Mouse (Mus musculus): ENCODE measurements around the gene Colgalt1. TPM values are rescaled to one million over a fixed set of nuclear protein-coding genes. Genes with fewer than 3 reads are reported as not detected.

Gene Colgalt1
- total and polyA plus RNA-seq, 3 experiments = 50.9 to 102 (median 59.0) TPM

DNA sequence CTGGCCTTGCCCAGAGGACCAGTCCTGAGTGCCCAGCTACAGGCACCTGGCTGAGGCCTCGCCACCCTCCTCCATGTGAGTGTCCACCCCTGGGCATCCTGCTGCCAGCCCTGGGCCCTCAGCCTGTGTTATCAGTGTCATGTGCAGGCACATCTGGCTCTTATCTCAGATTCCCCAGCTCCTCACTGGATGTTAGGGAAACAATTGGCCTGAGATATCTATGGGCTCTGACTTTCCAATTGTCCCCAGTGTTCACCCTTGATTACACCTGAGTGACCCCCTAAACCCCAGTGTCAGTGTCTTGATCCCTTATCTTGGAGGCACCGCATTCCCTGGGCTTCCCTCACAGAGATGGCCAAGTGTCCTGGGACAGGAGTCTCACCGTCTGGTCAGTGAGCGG is 28.5 kb downstream of the Colgalt1 start:
- H3K4me1 ChIP-seq (ENCODE audit: control insufficient read depth in 1 of 2, insufficient read depth in 2 of 2, low read length in 2 of 2) = no peaks in the 10 kb centered on the region
- no peaks in the 10 kb centered on the region for H3K9me3 ChIP-seq (replicated peaks; ENCODE audit: insufficient read depth, low read length)
- H3K79me2 ChIP-seq (ENCODE audit: control insufficient read depth, insufficient read depth, low read length, poor library complexity) = no peaks in the 10 kb centered on the region
- TF ChIP-seq USF2 (IDR thresholded peaks at IDR 0.05; ENCODE audit: borderline replicate concordance in 1 of 2, insufficient read depth in 1 of 2, low read depth in 1 of 2, low read length in 2 of 2) (no peak), GATA1 (IDR thresholded peaks at IDR 0.05; ENCODE audit: low read depth, low read length) (0 out of 2 replicates have a peak, but pooled peaks have one; percentile 14), TBP (IDR thresholded peaks at IDR 0.05; ENCODE audit: low read depth, low read length) (no peak), BHLHE40 (IDR thresholded peaks at IDR 0.05; ENCODE audit: borderline replicate concordance, low read depth, low read length) (no peak)
- no peak overlapping the region for H3K4me3 ChIP-seq (ENCODE audit: control insufficient read depth in 1 of 2, insufficient read depth in 1 of 2, low read depth in 2 of 2, low read length in 2 of 2)
- H3K36me3 ChIP-seq (ENCODE audit: control insufficient read depth in 1 of 2, insufficient read depth in 2 of 2, low read length in 2 of 2) = no peaks in the 10 kb centered on the region
- no peak overlapping the region for H3K27ac ChIP-seq (ENCODE audit: control insufficient read depth, low read depth, low read length)
- DNase-seq (ENCODE audit: low read depth, low spot score) = no peak
- no peak overlapping the region for H3K9ac ChIP-seq (ENCODE audit: control insufficient read depth, low read depth, low read length, poor library complexity, severe bottlenecking)
- no peaks in the 10 kb centered on the region for H3K27me3 ChIP-seq (ENCODE audit: control insufficient read depth in 1 of 2, insufficient read depth in 2 of 2, low read length in 2 of 2)

GRCm38 (mm10) chr8:71645510-71645909 is 34.7 kb downstream of the Colgalt1 start:
- Histone ChIP-seq H3K9ac (ENCODE audit: control insufficient read depth, low read depth, low read length, poor library complexity, severe bottlenecking) (no peak overlapping the region), H3K4me3 (ENCODE audit: control insufficient read depth in 1 of 2, insufficient read depth in 1 of 2, low read depth in 2 of 2, low read length in 2 of 2) (no peak overlapping the region), H3K36me3 (ENCODE audit: control insufficient read depth in 1 of 2, insufficient read depth in 2 of 2, low read length in 2 of 2) (no peaks in the 10 kb centered on the region), H3K79me2 (ENCODE audit: control insufficient read depth, insufficient read depth, low read length, poor library complexity) (no peaks in the 10 kb centered on the region), H3K9me3 (replicated peaks; ENCODE audit: insufficient read depth, low read length) (no peaks in the 10 kb centered on the region), H3K4me1 (ENCODE audit: control insufficient read depth in 1 of 2, insufficient read depth in 2 of 2, low read length in 2 of 2) (no peaks in the 10 kb centered on the region), H3K27ac (ENCODE audit: control insufficient read depth, low read depth, low read length) (no peak overlapping the region), H3K27me3 (ENCODE audit: control insufficient read depth in 1 of 2, insufficient read depth in 2 of 2, low read length in 2 of 2) (no peaks in the 10 kb centered on the region; a peak in 1 of 4 replicates)
- TF ChIP-seq ZMIZ1 (IDR thresholded peaks at IDR 0.05; ENCODE audit: low read depth, low read length) = no peak
- no peak for TF ChIP-seq SMC3 (IDR thresholded peaks at IDR 0.05; ENCODE audit: low read depth, low read length)
- TF ChIP-seq USF1 (IDR thresholded peaks at IDR 0.05; ENCODE audit: low read depth, low read length) = 0 out of 2 replicates have a peak, but pooled peaks have one; percentile 8
- no peak for TF ChIP-seq ELF1 (IDR thresholded peaks at IDR 0.05; ENCODE audit: low read depth, low read length)
- DNase-seq (ENCODE audit: low read depth, low spot score) = no peak

GRCm38 (mm10) chr8:71654600-71654999 is 43.8 kb downstream of the Colgalt1 start:
- H3K79me2 ChIP-seq (ENCODE audit: control insufficient read depth, insufficient read depth, low read length, poor library complexity) = no peaks in the 10 kb centered on the region
- H3K36me3 ChIP-seq (ENCODE audit: control insufficient read depth in 1 of 2, insufficient read depth in 2 of 2, low read length in 2 of 2) = no peaks in the 10 kb centered on the region
- no peaks in the 10 kb centered on the region for H3K9me3 ChIP-seq (replicated peaks; ENCODE audit: insufficient read depth, low read length)
- no peaks in the 10 kb centered on the region; a peak in 1 of 4 replicates for H3K27me3 ChIP-seq (ENCODE audit: control insufficient read depth in 1 of 2, insufficient read depth in 2 of 2, low read length in 2 of 2)
- no peak overlapping the region for H3K27ac ChIP-seq (ENCODE audit: control insufficient read depth, low read depth, low read length)
- TF ChIP-seq MAFK (IDR thresholded peaks at IDR 0.05; ENCODE audit: borderline replicate concordance, low read depth, low read length) (no peak), TCF12 (IDR thresholded peaks at IDR 0.05; ENCODE audit: low read depth, low read length) (no peak), POLR2AphosphoS2 (IDR thresholded peaks at IDR 0.05; ENCODE audit: low read length) (no peak), SIN3A (IDR thresholded peaks at IDR 0.05; ENCODE audit: low read length) (no peak), CHD1 (IDR thresholded peaks at IDR 0.05; ENCODE audit: low read depth, low read length) (no peak), POLR2AphosphoS5 (IDR thresholded peaks at IDR 0.05; ENCODE audit: borderline replicate concordance, low read depth, low read length) (no peak), USF2 (IDR thresholded peaks at IDR 0.05; ENCODE audit: borderline replicate concordance in 1 of 2, insufficient read depth in 1 of 2, low read depth in 1 of 2, low read length in 2 of 2) (no peak), ETS1 (IDR thresholded peaks at IDR 0.05; ENCODE audit: low read depth, low read length) (no peak), BHLHE40 (IDR thresholded peaks at IDR 0.05; ENCODE audit: borderline replicate concordance, low read depth, low read length) (no peak), CHD2 (IDR thresholded peaks at IDR 0.05; ENCODE audit: low read length) (no peak), CTCF (IDR thresholded peaks at IDR 0.05 in 2 of 3, conservative IDR thresholded peaks at IDR 0.05 in 1 of 3; ENCODE audit: control insufficient read depth in 1 of 3, insufficient read depth in 1 of 3, low read depth in 2 of 3, low read length in 3 of 3, poor library complexity in 1 of 3, severe bottlenecking in 1 of 3) (no peak), MYB (IDR thresholded peaks at IDR 0.05; ENCODE audit: low read depth, low read length) (no peak), MEF2A (IDR thresholded peaks at IDR 0.05; ENCODE audit: extremely low read depth, insufficient replicate concordance, low read depth, low read length, poor library complexity, severe bottlenecking) (no peak), ELF1 (IDR thresholded peaks at IDR 0.05; ENCODE audit: low read depth, low read length) (no peak), NELFE (IDR thresholded peaks at IDR 0.05; ENCODE audit: low read depth, low read length) (no peak), NRF1 (IDR thresholded peaks at IDR 0.05; ENCODE audit: insufficient read depth, low read depth, low read length, poor library complexity, severe bottlenecking) (no peak), POLR2A (IDR thresholded peaks at IDR 0.05; ENCODE audit: control insufficient read depth in 1 of 2, insufficient read depth in 1 of 2, low read depth in 1 of 2, low read length in 2 of 2, poor library complexity in 1 of 2) (no peak), ZC3H11A (IDR thresholded peaks at IDR 0.05; ENCODE audit: low read depth, low read length) (no peak), MXI1 (IDR thresholded peaks at IDR 0.05; ENCODE audit: low read depth, low read length) (no peak), GABPA (IDR thresholded peaks at IDR 0.05; ENCODE audit: low read depth, low read length) (no peak)
- H3K4me3 ChIP-seq (ENCODE audit: control insufficient read depth in 1 of 2, insufficient read depth in 1 of 2, low read depth in 2 of 2, low read length in 2 of 2) = no peak overlapping the region
- no peaks in the 10 kb centered on the region for H3K4me1 ChIP-seq (ENCODE audit: control insufficient read depth in 1 of 2, insufficient read depth in 2 of 2, low read length in 2 of 2)
- DNase-seq (ENCODE audit: low read depth, low spot score) = no peak
- no peak overlapping the region for H3K9ac ChIP-seq (ENCODE audit: control insufficient read depth, low read depth, low read length, poor library complexity, severe bottlenecking)
